Mouse (Mus musculus) embryonic facial prominence, embryonic 15.5 days (tissue): Measurements from ENCODE around the gene Mid1ip1. TPM values are rescaled to one million over a fixed set of nuclear protein-coding genes. Genes with fewer than 3 reads are reported as not detected.

Source experiments
- ATAC-seq: fragments of 200-750 bp; cut with Nextera tagmentation; 2 replicates; pipeline ENCODE4 v1.8.0; 2017; ENCODE audit warnings: low read depth, moderate TSS enrichment; ENCODE audit not compliant: insufficient number of reproducible peaks, low FRiP score, low TSS enrichment
- H3K27ac ChIP-seq: fragments of 300-500 bp; sonication (generic); replicated peaks from 2 replicates; pipeline ENCODE4 v1.5.1; 2015; ENCODE audit warnings: mild to moderate bottlenecking, inconsistent platforms
- H3K27me3 ChIP-seq: fragments of 300-500 bp; sonication (generic); 2 replicates; pipeline ENCODE4 v1.6.1; 2015; ENCODE audit warnings: inconsistent platforms
- H3K36me3 ChIP-seq: fragments of 300-500 bp; sonication (generic); 2 replicates; pipeline ENCODE4 v1.6.1; 2015; ENCODE audit warnings: mild to moderate bottlenecking, inconsistent platforms
- H3K4me1 ChIP-seq: fragments of 300-500 bp; sonication (generic); 2 replicates; pipeline ENCODE4 v1.6.1; 2015; ENCODE audit warnings: inconsistent platforms
- H3K4me2 ChIP-seq: fragments of 300-500 bp; sonication (generic); replicated peaks from 2 replicates; pipeline ENCODE4 v1.6.1; 2015; ENCODE audit warnings: mild to moderate bottlenecking, inconsistent platforms
- H3K4me3 ChIP-seq: fragments of 300-500 bp; sonication (generic); replicated peaks from 2 replicates; pipeline ENCODE4 v1.5.1; 2015; ENCODE audit warnings: mild to moderate bottlenecking, inconsistent platforms
- H3K9ac ChIP-seq: fragments of 300-500 bp; sonication (generic); 2 replicates; pipeline ENCODE4 v1.6.1; 2015; ENCODE audit warnings: inconsistent platforms
- H3K9me3 ChIP-seq: fragments of 300-500 bp; sonication (generic); replicated peaks from 2 replicates; pipeline ENCODE4 v1.6.1; 2016; ENCODE audit warnings: inconsistent platforms
- WGBS: fragments of 180-500 bp; shearing (Covaris S2); methylation state at CpG from one replicate; pipeline ENCODE4 v1.1.7; 2015; 5-methylcytosine and 5-hydroxymethylcytosine counted together
- polyA plus RNA-seq: library from polyadenylated mRNA; unstranded; fragments of >200 nt; fragmentation: Nextera tagmentation; extraction: Ambion mirVana; gene quantifications from 2 replicates; pipeline ENCODE4 v1.2.1, GENCODE M21; 2015

Gene Mid1ip1
- polyA plus RNA-seq, 1 experiment from 2014 or later, result 42.5 TPM

GRCm38 (mm10) chrX:10734453-10734852 lies 19.6 kb downstream of the Mid1ip1 start:
- Histone ChIP-seq H3K9ac (no peak overlapping the region), H3K27ac (no peak overlapping the region), H3K4me3 (no peak overlapping the region), H3K9me3 (no peaks in the 10 kb centered on the region), H3K4me1 (no peaks in the 10 kb centered on the region), H3K36me3 (no peaks in the 10 kb centered on the region), H3K27me3 (no peaks in the 10 kb centered on the region), H3K4me2 (no peak overlapping the region)
- no peak for ATAC-seq
- WGBS, result 15% methylated on average over 1 of the region's 1 CpGs

- H3K4me1 ChIP-seq, result no peaks in the 10 kb centered on the region
- WGBS, result 70% methylated on average over 1 of the region's 1 CpGs
- H3K9me3 ChIP-seq, result no peaks in the 10 kb centered on the region
- H3K4me3 ChIP-seq, result no peak overlapping the region
- no peak overlapping the region for H3K4me2 ChIP-seq
- ATAC-seq, result no peak
- H3K36me3 ChIP-seq, result no peaks in the 10 kb centered on the region
- no peaks in the 10 kb centered on the region for H3K27me3 ChIP-seq
- no peak overlapping the region for H3K9ac ChIP-seq
- no peak overlapping the region for H3K27ac ChIP-seq
These were observed 20.1 kb downstream of the Mid1ip1 start for GRCm38 (mm10) chrX:10734874-10735273.

GRCm38 (mm10) chrX:10758866-10759265 lies 44.1 kb downstream of the Mid1ip1 start:
- no peak overlapping the region for H3K9ac ChIP-seq
- ATAC-seq, result no peak
- H3K9me3 ChIP-seq, result no peaks in the 10 kb centered on the region
- WGBS, result 52% methylated on average over 4 of the region's 4 CpGs
- no peak overlapping the region for H3K27ac ChIP-seq
- no peaks in the 10 kb centered on the region for H3K4me1 ChIP-seq
- no peaks in the 10 kb centered on the region for H3K27me3 ChIP-seq
- H3K4me2 ChIP-seq, result no peak overlapping the region
- H3K4me3 ChIP-seq, result no peak overlapping the region
- H3K36me3 ChIP-seq, result no peaks in the 10 kb centered on the region

- ATAC-seq, result no peak
- 57% methylated on average over 10 of the region's 10 CpGs for WGBS
- Histone ChIP-seq H3K4me1 (no peaks in the 10 kb centered on the region), H3K27me3 (no peaks in the 10 kb centered on the region), H3K9me3 (no peaks in the 10 kb centered on the region), H3K4me2 (no peak overlapping the region), H3K9ac (no peak overlapping the region), H3K4me3 (no peak overlapping the region), H3K27ac (no peak overlapping the region), H3K36me3 (no peaks in the 10 kb centered on the region)
These were observed 48.7 kb downstream of the Mid1ip1 start for GRCm38 (mm10) chrX:10763476-10764016.

Other genes with a start within 250 kb of the Mid1ip1 start
- 78.3 and 85.2 TPM in 2 replicates for gene Tspan7, start 229.9 kb upstream of the Mid1ip1 start, polyA plus RNA-seq